Mouse (Mus musculus) urinary bladder, adult 18-20 months (tissue): ENCODE measurements around the gene Tmem184b.

ENCODE experiments used
- DNase-seq, 2 experiments: peaks; one replicate each; pipeline ENCODE4 v3.0.0; 2022; ENCODE audit warnings: low spot score in 2 of 2, mixed read lengths in 2 of 2

Gene Tmem184b

DNA sequence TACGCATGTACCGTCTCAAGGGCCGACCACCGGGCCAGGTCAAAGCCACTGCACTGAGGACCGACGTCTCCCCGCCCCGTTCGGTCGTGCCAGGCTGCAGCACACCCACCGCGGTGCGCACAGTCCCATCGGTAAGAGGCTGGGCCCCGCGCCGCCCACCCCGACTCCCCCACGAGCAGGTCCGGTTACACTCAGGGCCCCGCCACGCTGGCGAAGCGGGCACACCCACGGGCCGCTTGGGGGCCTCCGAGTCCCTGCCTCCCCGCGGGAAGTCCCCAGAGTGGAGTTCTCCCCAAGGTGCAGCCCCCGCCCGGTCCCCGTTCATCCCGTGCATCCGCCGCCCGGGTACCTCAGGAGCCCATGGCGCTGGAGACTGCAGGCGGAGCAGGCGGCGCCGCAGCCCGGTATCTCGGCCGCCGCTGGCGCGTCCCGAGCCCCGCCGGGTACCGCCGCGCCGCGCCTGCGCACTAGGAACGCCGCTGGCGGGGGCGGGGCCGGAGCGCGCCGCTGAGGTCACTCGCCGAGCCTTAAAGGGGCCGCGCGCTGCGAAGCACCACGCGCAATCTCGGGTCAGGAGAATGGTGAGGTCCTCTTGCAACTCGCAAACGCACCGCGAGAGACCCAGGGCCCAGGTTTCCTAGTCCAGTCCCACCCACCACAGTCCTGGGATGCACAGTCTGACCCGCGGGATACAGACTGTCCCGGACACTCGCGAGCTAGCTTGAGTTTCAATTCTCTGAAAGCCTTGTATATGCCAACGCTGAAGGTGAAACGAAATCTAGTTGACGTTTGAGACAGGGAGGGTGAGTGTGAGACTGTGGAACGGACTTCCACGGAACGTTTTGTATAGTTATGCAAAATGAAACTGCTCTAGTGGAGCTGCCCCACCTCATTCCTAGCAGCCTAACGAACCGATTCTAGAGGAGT lies at the start of gene Tmem184b:
Tmem184b (minus strand) TSS at position 734 of the 927 bp plus-strand sequence.
- peak; percentile 76 to 87 for DNase-seq

DNA sequence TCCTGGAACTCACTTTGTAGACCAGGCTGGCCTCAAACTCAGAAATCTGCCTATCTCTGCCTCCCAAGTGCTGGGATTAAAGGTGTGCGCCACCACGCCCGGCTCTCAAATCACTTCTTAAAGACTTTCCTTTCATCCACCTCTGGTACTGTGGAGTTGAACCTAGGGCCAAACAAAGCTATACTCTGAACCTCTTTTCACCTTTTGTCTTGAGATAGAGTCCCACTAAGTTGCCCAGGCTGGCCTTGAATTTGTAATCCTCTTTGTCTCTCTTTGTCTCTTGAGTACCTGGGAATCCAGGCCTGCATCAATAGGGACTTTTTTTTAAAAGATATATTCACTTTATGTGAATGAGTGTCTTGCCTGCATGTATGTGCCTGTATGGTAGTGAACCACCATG lies 44.7 kb upstream of the Tmem184b start:
- DNase-seq, result no peak

DNA sequence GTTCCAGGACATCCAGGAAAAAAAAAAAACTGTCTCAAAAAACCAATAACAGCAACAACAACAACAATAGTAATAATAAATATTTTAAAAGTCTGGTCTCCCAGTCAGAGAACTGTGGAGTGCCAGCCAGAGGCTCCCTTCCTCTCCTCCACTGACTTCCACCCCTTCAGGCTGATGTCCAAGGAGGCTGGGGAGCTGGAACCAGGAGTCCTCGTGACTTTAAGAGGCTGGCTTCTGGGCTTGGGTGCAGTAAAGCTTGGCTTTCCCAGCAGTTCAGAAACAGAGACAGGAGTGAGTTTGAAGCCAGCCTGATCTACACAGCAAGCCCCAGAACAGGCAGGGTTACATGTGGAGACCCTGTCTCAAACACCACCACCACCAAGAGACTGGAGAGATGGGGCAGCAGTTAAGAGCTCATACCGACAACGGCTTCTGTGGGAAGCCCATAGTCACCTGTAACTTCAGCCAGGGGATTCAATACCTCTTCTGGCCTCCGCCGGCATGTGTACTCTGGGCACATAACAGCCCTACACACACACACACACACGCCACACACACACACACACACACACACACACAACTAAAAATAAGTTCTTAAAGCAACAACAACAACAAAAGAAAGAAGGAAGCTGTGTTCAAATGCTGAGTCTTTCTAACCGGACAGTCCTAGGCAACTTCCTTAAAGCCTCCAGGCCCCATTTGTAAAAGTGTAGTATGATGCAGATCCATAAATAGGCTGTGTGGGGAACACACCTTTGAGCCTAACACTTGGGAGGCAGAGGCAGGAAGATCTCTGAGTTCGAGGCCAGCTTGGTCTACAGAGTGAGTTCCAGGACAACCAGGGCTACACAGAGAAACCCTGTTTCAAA lies 42.7 kb upstream of the Tmem184b start:
- no peak for DNase-seq

DNA sequence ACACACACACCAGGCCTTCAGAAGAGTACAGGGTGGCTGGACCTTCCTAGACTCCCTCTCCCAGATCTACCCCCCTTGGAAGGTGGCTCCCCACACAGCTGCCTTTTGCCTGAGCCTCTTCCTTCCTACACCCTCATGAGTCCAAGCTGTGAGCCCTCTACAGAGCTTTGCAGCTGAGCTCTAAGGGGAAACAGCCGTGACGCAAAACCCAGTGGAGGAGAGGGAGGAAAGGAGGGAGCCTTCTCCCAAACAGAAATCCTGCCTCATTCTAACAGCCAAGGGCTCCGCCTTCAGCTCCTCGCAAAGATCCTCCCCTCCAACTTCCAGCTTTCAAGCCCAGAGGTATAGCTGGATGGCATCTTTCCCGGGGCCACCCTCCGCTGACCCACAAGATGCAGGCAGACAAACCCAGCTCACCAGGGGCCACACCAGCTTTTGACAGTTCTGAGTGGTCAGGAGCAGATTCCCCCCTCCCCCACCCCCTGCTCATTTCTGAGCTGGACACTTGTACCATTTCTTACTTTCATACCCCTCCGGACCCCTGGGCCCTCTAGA lies 40.6 kb upstream of the Tmem184b start:
- no peak for DNase-seq

DNA sequence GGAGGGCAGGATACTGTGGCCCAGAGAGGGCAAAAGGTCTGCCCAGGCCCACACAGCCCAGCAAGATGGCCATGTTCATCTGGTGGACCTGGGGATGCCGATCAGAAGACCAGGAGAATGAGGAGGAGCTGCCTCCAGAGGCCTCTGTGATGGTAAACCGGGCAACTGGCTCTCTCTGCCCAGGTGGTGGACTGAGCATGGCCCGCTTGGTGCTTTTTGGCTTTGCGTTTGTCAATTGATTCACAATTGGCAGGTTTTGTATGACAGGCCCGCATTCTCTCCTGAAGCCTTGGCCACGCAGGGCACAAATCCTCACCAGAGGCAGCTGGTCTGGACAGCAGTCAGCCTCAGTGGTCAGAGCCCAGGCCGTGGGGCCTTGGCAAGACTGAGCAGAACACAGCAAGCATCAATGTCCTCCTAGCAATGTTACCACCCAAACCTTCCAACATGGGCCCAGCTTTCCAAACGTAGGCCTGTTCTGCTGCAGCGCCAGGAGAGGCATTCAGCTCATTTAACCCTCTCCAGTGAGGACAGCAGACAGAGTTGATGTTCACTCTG lies 39.7 kb upstream of the Tmem184b start:
- no peak for DNase-seq

DNA sequence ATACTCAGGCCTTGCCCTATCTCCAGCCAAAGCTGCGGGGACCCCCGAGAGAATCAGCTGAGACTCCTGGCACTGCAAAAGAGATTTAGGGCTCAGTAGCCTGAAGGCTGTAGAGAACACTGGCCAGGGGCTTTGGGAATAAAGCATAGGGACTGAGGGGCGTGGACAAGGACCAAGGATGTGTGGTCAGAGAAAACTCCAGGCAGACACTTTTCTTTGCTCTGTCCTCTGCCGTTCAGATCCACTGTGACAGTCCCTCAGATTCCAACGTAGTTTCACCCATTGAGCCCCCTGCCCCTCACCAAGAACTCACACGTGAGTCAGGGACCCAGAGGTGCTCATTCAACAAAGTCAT lies 38.9 kb upstream of the Tmem184b start:
- no peak for DNase-seq

DNA sequence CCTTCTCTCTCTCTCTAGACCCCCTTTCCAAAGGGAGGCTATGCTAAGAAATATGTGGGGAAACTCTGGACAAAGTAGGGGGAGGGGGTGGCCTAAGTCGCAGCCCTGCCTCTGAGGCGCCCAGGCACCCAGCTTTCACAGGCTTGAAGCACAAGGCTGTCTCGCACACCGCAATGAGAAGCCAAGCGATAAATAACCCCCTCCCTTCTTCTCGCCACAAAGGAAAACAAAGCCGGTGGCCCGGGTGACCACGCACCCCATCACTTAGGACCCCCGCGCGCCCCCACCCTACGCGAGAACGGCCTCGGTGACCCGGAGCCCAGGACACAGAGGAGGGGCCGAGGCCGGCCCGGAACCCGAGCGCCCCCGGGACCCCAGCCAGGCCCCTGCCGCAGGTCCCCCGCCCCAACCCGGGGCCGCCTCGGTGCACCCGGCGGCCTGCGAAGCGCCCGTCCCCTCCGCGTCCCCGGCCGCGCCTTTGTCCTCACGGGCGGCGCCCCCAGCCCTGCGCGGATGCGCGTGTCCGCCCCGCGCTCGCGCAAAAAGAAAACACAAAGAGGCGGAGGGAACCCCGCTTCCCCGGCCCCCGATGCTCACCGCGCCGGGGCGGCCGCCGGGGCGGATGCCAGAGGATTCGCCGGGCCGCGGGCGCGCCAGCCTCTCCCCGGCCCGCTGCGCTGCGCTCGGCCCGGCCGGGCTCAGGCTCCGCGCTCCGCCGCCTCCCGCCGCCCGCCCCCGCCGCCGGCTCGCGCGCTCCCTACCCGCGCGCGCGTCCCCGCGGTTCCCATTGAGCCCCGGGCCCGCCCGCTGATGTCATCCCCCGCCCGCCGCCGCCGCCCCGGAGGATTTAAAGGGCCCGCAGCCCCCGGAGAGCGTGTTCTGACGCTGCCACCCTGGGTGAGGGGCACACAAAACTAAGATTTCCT lies 38.2 kb upstream of the Tmem184b start:
- DNase-seq, result peak; percentile 72 to 78

DNA sequence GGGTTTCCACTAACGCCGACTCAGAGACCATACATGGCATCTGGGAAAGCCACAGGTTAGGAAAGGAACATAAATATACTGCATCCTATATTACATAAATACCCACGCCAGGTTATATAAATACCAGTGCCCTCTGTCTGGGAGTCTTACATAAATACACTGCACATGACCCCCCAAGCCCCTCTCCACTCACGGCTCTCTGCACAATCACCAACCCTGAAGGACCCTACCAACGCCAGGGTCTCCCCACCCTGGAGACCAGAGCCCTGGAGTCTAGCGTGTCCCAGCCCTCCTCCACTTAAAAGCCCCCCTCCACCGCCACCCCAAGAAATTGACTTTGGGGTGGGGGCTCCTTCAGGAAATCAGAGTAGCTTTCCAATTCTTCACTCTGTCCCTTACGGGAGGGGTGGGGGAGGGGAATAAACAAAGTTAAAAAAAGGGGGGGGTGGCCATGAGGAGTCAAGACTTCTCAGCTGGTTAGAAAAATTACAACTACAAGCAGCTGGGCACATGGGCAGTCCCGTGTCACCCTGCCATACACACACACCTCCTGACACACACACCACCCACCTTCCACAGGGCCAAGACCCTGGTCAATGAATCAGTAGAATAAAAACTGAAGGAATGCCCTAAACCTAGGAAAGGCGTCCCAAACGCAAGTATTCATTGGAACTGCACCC lies 37.4 kb upstream of the Tmem184b start:
- DNase-seq, result no peak

DNA sequence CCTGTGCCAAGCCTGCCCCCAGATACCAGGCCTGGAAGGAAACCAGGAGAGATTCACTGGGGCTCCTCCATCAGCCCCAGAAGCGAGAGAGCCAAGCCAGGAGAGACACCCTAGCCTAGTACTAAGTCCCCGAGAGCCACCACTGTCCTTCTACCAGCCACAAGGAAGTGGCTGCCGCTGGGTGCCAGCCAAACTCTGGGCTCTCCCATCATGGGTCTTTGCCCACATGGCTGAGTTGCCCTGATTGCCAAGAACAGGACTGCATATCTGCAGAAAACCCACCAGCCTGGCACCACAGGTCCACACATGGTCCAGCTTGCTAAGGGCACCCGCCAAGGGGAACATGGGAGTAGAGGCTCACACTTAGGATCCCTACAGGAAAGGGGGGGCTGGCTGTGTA lies 36.9 kb upstream of the Tmem184b start:
- DNase-seq, result no peak

DNA sequence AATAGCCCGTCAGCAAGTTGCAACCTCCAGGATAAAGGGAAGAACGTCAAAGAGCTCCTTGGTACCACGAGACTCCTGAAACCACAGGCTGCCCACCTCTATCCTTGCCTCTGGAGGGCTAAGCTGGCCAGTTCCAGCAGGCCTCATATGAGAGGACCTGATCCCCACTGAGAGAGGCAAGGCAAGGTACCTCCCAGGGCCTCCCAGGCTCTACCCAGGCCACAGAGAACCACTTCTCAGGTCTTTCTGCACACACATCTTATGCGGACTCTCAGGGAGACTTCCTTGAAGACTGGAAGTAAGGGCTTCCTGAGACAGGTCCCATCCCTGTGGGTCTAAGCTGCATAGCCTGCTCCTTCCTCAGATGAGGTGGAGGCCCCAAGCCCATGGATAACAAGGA lies 36.0 kb upstream of the Tmem184b start:
- DNase-seq, result no peak

DNA sequence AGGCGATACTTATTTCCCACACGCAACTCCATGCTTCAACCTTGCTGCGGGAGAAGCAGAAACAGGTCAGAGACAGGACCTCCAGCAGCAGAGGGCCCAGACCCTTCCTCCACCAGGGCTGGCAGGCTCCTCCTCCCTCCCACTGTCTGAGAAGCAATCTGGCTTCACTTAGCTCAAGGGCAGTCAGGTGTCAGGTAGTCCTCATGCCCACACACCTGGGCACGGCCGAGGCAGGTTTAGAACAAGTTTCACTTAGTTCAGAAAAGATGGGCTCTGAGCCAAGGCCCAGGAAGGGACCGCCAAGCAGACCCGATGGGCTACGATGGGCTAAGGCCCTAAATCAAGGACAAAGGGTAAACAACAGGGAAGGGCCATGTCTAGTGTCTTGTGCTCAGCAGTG lies 35.4 kb upstream of the Tmem184b start:
- no peak for DNase-seq

DNA sequence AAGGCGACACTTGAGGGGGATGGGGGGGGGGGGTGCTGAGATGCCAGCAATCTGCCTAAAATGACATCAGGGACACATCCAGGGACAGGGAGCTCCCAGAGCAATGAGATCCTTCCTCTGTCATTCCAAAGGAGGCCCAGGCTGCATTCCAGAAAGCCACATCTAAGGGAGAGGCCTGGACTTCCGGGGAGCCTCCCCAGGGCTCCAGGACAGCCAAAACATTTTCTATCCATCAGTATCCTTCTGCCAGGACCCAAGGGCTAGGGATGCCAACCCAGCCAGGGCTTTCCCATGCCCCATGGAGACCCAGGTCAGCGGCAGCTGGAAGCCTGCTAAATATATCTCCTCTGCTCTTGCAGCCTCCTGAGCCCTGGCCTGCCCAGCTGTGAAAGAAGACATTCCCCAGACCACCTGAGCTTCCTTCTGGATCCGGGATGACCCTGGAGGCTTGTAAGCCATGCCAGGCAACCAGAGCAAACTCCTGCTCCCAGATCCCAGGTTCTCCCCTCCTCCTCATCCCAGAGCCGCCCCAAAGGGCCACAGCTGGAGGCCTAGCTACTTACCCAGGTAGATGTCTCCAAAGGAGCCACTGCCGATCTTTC lies 34.9 kb upstream of the Tmem184b start:
- no peak for DNase-seq

DNA sequence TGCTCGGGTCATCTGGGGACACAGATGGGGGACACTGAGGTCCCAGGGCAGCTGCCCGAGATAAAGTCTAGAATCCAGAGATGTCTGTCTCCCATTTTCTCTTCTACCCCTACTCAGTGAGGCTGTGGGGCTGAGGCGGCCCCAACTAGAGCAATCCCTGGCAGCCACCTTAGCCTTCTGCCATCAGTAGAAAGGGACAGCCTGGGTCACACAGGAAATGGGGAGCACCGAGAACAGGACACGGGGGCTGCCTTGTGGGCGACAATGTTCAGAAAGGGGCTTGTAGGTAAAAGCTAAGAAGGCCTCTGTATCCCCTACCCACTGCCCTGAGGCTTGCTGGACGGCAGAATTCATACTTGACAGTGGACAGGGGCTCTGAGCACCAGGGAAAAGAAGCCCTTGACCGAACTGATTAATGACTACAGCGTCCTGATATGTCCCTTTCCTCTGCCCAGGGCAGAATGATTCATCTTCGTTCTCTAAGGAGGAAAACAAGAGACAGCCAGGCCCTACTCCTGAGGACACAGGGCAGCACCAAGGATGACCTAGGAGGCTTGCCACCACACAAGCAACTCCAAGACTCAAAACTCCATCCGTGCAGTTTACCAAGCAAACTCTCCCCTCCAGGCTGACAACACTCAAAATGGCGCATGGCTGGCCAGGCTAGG lies 34.3 kb upstream of the Tmem184b start:
- DNase-seq, result no peak

DNA sequence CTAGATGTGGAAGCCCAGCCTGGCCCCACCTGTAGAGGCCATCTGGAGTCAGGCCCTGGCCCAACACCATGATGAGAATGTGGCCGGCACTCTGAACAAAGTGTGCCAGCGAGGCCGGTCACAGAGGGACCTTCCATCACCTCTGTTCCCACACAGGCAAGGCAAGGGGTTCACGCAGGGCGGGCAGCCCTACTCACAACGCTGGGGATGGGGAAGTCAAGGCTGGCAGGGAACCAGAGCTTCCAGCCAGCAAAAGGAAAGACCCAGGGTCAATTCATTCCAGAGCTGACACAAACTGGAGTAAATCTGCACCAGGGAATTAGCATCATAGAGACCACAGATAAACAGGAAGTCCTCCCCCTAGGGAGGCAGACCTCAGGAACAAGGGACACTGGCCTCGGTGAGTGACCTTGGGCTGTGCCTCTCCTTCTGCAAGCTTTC lies 33.1 kb upstream of the Tmem184b start:
- no peak for DNase-seq

DNA sequence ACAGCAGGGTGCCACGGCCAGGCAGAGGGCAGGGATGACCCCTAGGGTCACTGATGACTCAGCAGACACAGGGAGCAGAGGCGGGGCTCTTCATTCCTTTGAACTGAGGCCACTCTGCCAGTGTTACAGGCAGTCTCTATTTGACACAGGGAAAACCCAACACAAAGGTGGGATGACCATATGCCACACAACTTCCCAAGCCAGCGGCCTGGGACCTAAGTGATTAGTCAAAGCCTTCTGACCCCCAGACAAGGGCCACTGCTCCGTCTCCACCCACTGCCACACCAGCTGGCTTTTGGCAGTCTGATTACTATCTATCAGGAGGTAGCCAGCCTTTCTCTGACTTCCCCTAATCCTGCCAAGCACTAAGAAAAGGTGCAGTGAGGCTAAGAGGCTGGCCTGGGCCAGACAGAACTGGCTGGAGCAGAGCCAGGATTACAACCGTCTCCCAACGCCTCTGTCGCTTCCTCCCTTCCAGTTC lies 31.9 kb upstream of the Tmem184b start:
- DNase-seq, result no peak

DNA sequence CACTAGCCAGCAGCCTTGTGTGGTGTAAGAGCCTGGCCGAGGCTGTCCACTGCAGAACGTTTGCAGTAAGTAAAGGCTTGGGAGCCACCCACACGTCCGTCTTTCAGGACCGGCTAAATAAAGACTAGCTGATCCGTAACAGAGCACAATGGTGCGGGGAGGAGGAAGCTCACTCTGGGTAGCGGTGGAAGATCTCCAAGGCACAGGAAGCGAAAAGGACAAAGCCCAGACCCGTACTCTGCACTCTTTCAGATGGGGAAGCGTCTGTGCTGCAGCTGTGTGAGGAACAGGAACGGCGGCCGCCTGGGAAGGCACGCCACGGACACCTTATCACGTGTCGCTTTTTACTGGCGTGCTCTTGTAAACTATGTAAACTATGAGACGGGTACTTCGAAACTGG lies 29.5 kb upstream of the Tmem184b start:
- DNase-seq, result peak in 1 of 2 experiments; percentile 39

DNA sequence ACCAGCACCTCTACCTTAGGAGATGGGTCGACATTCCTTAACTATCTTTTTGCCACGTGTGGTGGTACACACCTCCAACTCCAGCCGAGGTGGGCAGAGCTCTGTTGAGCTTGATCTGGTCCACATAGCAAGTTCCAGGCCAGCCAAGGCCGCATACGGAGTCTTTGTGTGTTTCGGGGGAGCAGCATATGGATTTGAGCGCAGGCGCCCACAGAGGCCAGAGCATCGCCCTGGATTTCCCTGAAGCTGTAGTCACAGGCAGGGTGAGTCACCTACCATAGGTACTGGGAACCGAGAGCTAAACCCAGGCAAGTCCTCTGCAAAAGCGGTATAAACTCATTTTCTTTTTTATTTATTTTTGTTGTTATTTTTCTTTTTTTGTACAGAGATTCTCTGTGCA lies 29.0 kb upstream of the Tmem184b start:
- DNase-seq, result no peak

DNA sequence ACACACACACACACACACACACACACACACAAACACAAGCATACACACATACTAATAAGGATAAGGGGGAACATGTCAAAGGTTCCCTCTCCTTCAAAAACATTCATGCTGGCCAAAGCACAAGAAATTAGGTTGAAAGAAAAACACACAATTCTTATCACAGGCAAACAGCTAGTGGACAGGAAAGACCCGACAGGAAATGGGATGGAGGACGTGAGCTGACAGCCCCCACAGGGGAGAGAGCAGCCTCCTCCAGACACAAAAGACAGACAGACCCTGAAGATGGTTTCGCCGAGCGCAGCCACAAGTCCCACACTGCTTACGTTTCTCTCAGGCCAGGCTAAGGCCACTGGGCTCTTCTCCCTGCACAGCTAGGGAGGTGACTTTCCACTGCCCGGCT lies 28.6 kb upstream of the Tmem184b start:
- no peak for DNase-seq

DNA sequence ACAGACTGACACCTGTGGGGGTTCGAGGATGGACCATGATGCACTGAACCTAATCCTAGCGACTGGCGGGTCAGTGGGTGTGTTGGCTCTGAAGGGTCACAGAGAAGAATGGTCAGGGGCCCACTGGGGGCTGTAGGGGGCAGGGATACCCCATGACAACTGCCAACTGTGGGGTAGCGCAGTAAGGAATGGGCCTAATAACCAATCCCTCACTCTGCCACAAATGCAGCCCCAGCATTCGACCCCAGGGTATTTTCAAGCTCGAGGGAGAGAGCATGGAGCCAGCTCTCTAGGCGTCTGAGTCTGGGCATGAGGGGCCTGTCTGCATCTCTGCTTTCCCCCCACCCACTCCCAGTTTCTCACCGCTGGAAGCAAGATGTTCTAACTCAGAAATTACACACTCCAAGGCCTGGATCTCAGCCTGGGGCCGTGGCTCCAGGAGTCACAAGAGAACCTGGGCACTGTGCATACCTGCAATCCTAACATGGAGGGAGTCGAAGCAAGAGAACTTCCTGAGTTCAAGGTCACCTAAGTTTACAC lies 27.2 kb upstream of the Tmem184b start:
- no peak for DNase-seq
